Mouse (Mus musculus) liver, embryonic 14.5 days (tissue): ENCODE data around the gene Smco3.

Experiments
- CTCF ChIP-seq: IDR thresholded peaks from 2 replicates; pipeline ENCODE4 v1.5.1; 2016; ENCODE audit warnings: antibody characterized with exemption, low read depth, control low read depth
- EP300 ChIP-seq: IDR thresholded peaks from 2 replicates; pipeline ENCODE4 v1.6.1; 2016; ENCODE audit warnings: antibody characterized with exemption, low read depth

DNA sequence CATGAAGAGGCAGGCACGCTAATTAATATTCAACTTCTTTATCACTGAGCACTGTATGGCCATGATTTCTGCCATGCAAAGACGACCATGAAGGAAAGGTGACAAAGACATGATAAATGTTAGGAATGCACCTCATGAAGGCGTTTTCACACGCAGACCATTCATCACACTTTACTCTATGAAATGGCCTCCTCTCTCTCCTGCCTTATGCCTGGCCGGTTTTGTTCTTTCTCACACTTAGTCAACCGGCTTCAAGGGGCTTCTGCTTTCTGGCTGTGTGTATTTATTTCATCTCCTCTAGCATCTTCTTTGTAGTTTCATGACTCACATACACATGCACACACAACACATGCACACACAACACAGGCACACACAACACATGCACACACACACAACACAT lies 34.0 kb downstream of the Smco3 start:
- TF ChIP-seq CTCF = no peak
- no peak for TF ChIP-seq EP300
